Mouse (Mus musculus): ENCODE results near the gene Rps12-ps3.

Gene Rps12-ps3

GRCm38 (mm10) chr19:59352760-59353159 is 30.7 kb downstream of the Rps12-ps3 start:
- no peak for DNase-seq

GRCm38 (mm10) chr19:59354906-59355305 is 32.8 kb downstream of the Rps12-ps3 start:
- no peak for DNase-seq

- DNase-seq: no peak
Observed at GRCm38 (mm10) chr19:59356388-59356787, 34.3 kb downstream of the Rps12-ps3 start.

- DNase-seq: no peak
Observed at GRCm38 (mm10) chr19:59356843-59357595, 34.9 kb downstream of the Rps12-ps3 start.

- DNase-seq: no peak
Observed at GRCm38 (mm10) chr19:59357878-59358277, 35.8 kb downstream of the Rps12-ps3 start.

- no peak for DNase-seq
Observed at GRCm38 (mm10) chr19:59359202-59359601, 37.1 kb downstream of the Rps12-ps3 start.

- no peak for DNase-seq
Observed at GRCm38 (mm10) chr19:59360486-59360896, 38.4 kb downstream of the Rps12-ps3 start.

GRCm38 (mm10) chr19:59362646-59363045 is 40.6 kb downstream of the Rps12-ps3 start:
- DNase-seq: no peak

GRCm38 (mm10) chr19:59363666-59364065 is 41.6 kb downstream of the Rps12-ps3 start:
- DNase-seq: no peak

- no peak for DNase-seq
Observed at GRCm38 (mm10) chr19:59366724-59367123, 44.6 kb downstream of the Rps12-ps3 start.

- DNase-seq: no peak
Observed at GRCm38 (mm10) chr19:59367892-59368291, 45.8 kb downstream of the Rps12-ps3 start.

GRCm38 (mm10) chr19:59371016-59371415 is 48.9 kb downstream of the Rps12-ps3 start:
- no peak for DNase-seq
